14 mouse cellular contexts compared by ENCODE assay signal in the genomic region with DNA sequence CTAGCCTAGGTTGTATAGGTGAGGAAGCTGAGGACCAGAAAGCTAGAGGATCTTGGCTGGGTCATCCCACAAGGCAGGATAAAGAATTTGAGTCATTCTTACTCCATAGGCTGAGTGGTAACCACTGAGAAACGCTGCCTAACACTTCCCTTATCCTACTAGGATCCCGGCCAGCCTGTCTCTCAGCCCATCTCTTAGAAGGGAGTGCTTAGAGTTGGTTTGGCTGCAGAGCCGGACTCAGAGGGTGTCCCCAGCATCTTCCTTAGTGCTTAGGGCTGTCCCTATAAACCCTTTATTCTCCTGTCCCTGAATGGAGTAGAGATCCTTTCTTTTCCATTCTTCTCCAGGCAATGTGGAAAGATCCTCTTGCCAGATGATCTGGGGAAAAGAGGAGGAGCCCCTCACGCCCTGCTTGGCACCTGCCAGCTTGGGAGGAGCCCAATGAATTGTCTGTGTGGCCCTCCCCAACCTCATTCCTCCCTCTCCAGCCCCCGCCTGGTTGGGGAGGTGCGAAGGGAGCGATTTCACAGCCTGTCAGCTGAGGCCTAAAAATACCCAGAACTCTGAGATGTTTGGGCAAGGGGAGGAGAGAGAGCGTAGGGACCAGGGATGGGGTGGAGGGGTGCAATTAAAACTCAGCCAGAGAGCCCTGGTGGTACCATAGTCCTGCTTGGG. TPM values are rescaled to one million over a fixed set of nuclear protein-coding genes. Genes with fewer than 3 reads are reported as not detected.
DNase-seq lines count a peak whose midpoint lies in the region; ATAC-seq and TF ChIP-seq lines count a peak whose summit lies in the region.
"Had no signal": no experiment of that assay in that cellular context is flagged by ENCODE, and none has a peak within 500 bp of the region (broad histone marks: within the 10 kb centered on the region; RNA-seq: fewer than 3 reads in every experiment).

No protein-coding gene starts in this region.

- no peaks in the 10 kb centered on the region for H3K9me3 ChIP-seq in forebrain, embryonic 12.5 days
- H3K9me3 ChIP-seq in forebrain, embryonic 10.5 days: no peaks in the 10 kb centered on the region
- H3K9me3 ChIP-seq in forebrain, embryonic 16.5 days (ENCODE audit: control insufficient read depth, low read length): no peaks in the 10 kb centered on the region
- H3K9me3 ChIP-seq: G1E had no signal

- ATAC-seq in forebrain, embryonic 12.5 days (ENCODE audit: low FRiP score): no peak
- ATAC-seq in forebrain, embryonic 16.5 days: peak; percentile 32
- ATAC-seq in monocyte, adult 5-6 weeks (replicated peaks; ENCODE audit: insufficient number of reproducible peaks, low FRiP score, low TSS enrichment, poor library complexity, severe bottlenecking): no peak
- ATAC-seq: hindbrain, postnatal 0 days had no signal

- 0 out of 2 replicates have a peak, but pooled peaks cover 3% of the 10 kb centered on the region for H3K27me3 ChIP-seq in forebrain, embryonic 12.5 days
- 0 out of 2 replicates have a peak, but pooled peaks cover 4% of the 10 kb centered on the region for H3K27me3 ChIP-seq in forebrain, embryonic 10.5 days (ENCODE audit: poor library complexity, severe bottlenecking)
- H3K27me3 ChIP-seq in forebrain, embryonic 16.5 days (replicated peaks; ENCODE audit: control insufficient read depth, insufficient read depth, low read length): no peaks in the 10 kb centered on the region

- intact Hi-C loops in left cerebral cortex, postnatal 25 days (cut with DNase I): no loop called here

- H3K4me1 ChIP-seq in forebrain, embryonic 12.5 days: peaks cover 48% of the 10 kb centered on the region
- peaks cover 60% of the 10 kb centered on the region for H3K4me1 ChIP-seq in forebrain, embryonic 10.5 days
- peaks cover 36% of the 10 kb centered on the region for H3K4me1 ChIP-seq in forebrain, embryonic 16.5 days (replicated peaks; ENCODE audit: control insufficient read depth, insufficient read depth, low read length)

- no peak for DNase-seq in forebrain, embryonic 10.5 days (ENCODE audit: extremely low spot score, low spot score)
- DNase-seq in brain, embryonic 14.5 days (ENCODE audit: low read depth): peak; percentile 69
- DNase-seq in left cerebral cortex, postnatal 25 days (ENCODE audit: low spot score in 2 of 2): peak; percentile 73 to 95
- no peak for DNase-seq in urinary bladder, adult 18-20 months (ENCODE audit: low spot score in 2 of 2)
- no peak for DNase-seq in ovary, postnatal 14 days (ENCODE audit: low spot score)
- DNase-seq: kidney, postnatal 14 days; retina, postnatal 1 day had no signal

- H3K36me3 ChIP-seq in forebrain, embryonic 12.5 days (replicated peaks): no peaks in the 10 kb centered on the region
- H3K36me3 ChIP-seq in forebrain, embryonic 10.5 days (replicated peaks): no peaks in the 10 kb centered on the region
- H3K36me3 ChIP-seq in forebrain, embryonic 16.5 days (ENCODE audit: control insufficient read depth, insufficient read depth): no peaks in the 10 kb centered on the region
- H3K36me3 ChIP-seq: G1E had no signal

- H3K4me2 ChIP-seq in forebrain, embryonic 12.5 days: no peak overlapping the region
- H3K4me2 ChIP-seq in forebrain, embryonic 16.5 days (ENCODE audit: low read length): no peak overlapping the region

- 48% methylated on average over 8 of the region's 8 CpGs for WGBS in forebrain, embryonic 12.5 days
- WGBS in forebrain, embryonic 10.5 days: 49% methylated on average over 8 of the region's 8 CpGs
- 29% methylated on average over 8 of the region's 8 CpGs for WGBS in forebrain, embryonic 16.5 days

- TF ChIP-seq CTCF in brain, embryonic 14.5 days (IDR thresholded peaks at IDR 0.05; ENCODE audit: borderline replicate concordance, extremely low read depth, insufficient read depth, insufficient read length): no peak

- no peak for TF ChIP-seq POLR2A in brain, embryonic 14.5 days (IDR thresholded peaks at IDR 0.05; ENCODE audit: borderline replicate concordance, extremely low read depth, insufficient read depth, insufficient read length, poor library complexity, severe bottlenecking)

- peak overlapping the region; percentile 31; the same call in 1 of the 2 replicates for H3K27ac ChIP-seq in forebrain, embryonic 12.5 days
- no peak overlapping the region for H3K27ac ChIP-seq in forebrain, embryonic 10.5 days
- peak overlapping the region; percentile 23 for H3K27ac ChIP-seq in forebrain, embryonic 16.5 days (ENCODE audit: low read length)
- H3K27ac ChIP-seq: hindbrain, postnatal 0 days had no signal

- H3K9ac ChIP-seq in forebrain, embryonic 12.5 days: no peak overlapping the region
- H3K9ac ChIP-seq in forebrain, embryonic 16.5 days (replicated peaks; ENCODE audit: low read depth, low read length): no peak overlapping the region

- H3K4me3 ChIP-seq in forebrain, embryonic 12.5 days (replicated peaks): no peak overlapping the region
- no peak overlapping the region for H3K4me3 ChIP-seq in forebrain, embryonic 10.5 days
- no peak overlapping the region for H3K4me3 ChIP-seq in forebrain, embryonic 16.5 days (replicated peaks; ENCODE audit: low read length)
- H3K4me3 ChIP-seq: myocyte had no signal

RNA-seq across cellular contexts. Expression of a gene that starts 8.7 kb away (rescaled TPM):
- polyA plus RNA-seq in forebrain, embryonic 12.5 days (2016; fragmentation: Nextera tagmentation; extraction: Ambion mirVana): 2.7 and 5.5 TPM in 2 replicates
- 0.77 and 2.6 TPM in 2 replicates for polyA plus RNA-seq in forebrain, embryonic 10.5 days (2016; fragmentation: Nextera tagmentation; extraction: Ambion mirVana)
- 50.2 and 85.2 TPM in 2 replicates for polyA plus RNA-seq in brain, embryonic 14.5 days (2012; rRNA removed)
- polyA plus RNA-seq in forebrain, embryonic 16.5 days (2015; fragmentation: Nextera tagmentation; extraction: Ambion mirVana): 6.9 and 9.7 TPM in 2 replicates
- total RNA-seq in left cerebral cortex, postnatal 25 days (2021): 100 to 1,000 TPM; 309 to 332 TPM
- not detected in 3 replicates for total RNA-seq in monocyte, adult 5-6 weeks (2017)
- polyA plus RNA-seq: G1E had no signal

RNA-seq across cellular contexts. Expression of a gene that starts 59.7 kb away (rescaled TPM):
- 0.83 and 1.1 TPM in 2 replicates for polyA plus RNA-seq in forebrain, embryonic 12.5 days (2016; fragmentation: Nextera tagmentation; extraction: Ambion mirVana)
- 0.44 and 0.45 TPM in 2 replicates for polyA plus RNA-seq in forebrain, embryonic 10.5 days (2016; fragmentation: Nextera tagmentation; extraction: Ambion mirVana)
- polyA plus RNA-seq in brain, embryonic 14.5 days (2012; rRNA removed): 1.4 and 2.0 TPM in 2 replicates
- 0.52 and 0.99 TPM in 2 replicates for polyA plus RNA-seq in forebrain, embryonic 16.5 days (2015; fragmentation: Nextera tagmentation; extraction: Ambion mirVana)
- 10 to 100 TPM in 1 of 2 experiments, 1 to 10 TPM in 1; 4.8 to 30.6 TPM for total RNA-seq in left cerebral cortex, postnatal 25 days (2021)
- total RNA-seq in monocyte, adult 5-6 weeks (2017): 0.21 to 0.29 TPM in 2 of 3 replicates, not detected in the other
- total RNA-seq: G1E; liver, adult 2 months had no signal
- polyA plus RNA-seq: G1E; liver, adult 2 months had no signal

Comparison
In these comparisons a context has a peak if more than half of its experiments do, and no peak if none do; other contexts are left out.
1. DNase-seq: peak in brain, embryonic 14.5 days (single experiment) and left cerebral cortex, postnatal 25 days (2 of 2); none in forebrain, embryonic 10.5 days (single experiment), urinary bladder, adult 18-20 months (0 of 2) and ovary, postnatal 14 days (single experiment).